ENCODE assay signal across 7 mouse cellular contexts in genomic region chr4:147186824-147187223, GRCm38 (mm10). TPM values are rescaled to one million over a fixed set of nuclear protein-coding genes. Genes with fewer than 3 reads are reported as not detected.
DNase-seq lines count a peak whose midpoint lies in the region; ATAC-seq lines count a peak whose summit lies in the region.
"Not testable (repeated sequence)": the region's sequence is repeated elsewhere in the genome, so short reads cannot be mapped to it uniquely, and the experiment has no call there.

No protein-coding gene starts in this region.

- peak; percentile 45; the same call in 1 of the 2 replicates for ATAC-seq in embryonic facial prominence, embryonic 15.5 days (ENCODE audit: insufficient number of reproducible peaks, low FRiP score, low TSS enrichment, low read depth)
- peak; percentile 56; the same call in 1 of the 2 replicates for ATAC-seq in heart, embryonic 11.5 days (replicated peaks; ENCODE audit: insufficient number of reproducible peaks, low FRiP score, low TSS enrichment)
- ATAC-seq in hindbrain, embryonic 15.5 days (ENCODE audit: low FRiP score, low read depth): peak; percentile 69; the same call in 1 of the 2 replicates
- ATAC-seq in kidney, embryonic 16.5 days (ENCODE audit: low FRiP score, low TSS enrichment): peak; percentile 70
- ATAC-seq in liver, embryonic 13.5 days (ENCODE audit: low read depth): peak; percentile 53; the same call in 1 of the 2 replicates
- peak; percentile 18; the same call in 1 of the 2 replicates for ATAC-seq in megakaryocyte progenitor cell, adult 5-6 weeks (replicated peaks; ENCODE audit: poor library complexity)
- peak; percentile 45; the same call in 1 of the 2 replicates for ATAC-seq in neural tube, embryonic 12.5 days (ENCODE audit: low FRiP score, low read depth)

- DNase-seq in liver, embryonic 13.5 days: not testable (repeated sequence)

- H3K4me1 ChIP-seq in embryonic facial prominence, embryonic 15.5 days; heart, embryonic 11.5 days (ENCODE audit: control insufficient read depth, insufficient read depth, low read length); hindbrain, embryonic 15.5 days (replicated peaks); kidney, embryonic 16.5 days (ENCODE audit: insufficient read depth, low read length); liver, embryonic 13.5 days (replicated peaks); neural tube, embryonic 12.5 days: not testable (repeated sequence)

- WGBS in embryonic facial prominence, embryonic 15.5 days: 79% methylated on average over 1 of the region's 1 CpGs
- WGBS in heart, embryonic 11.5 days (ENCODE audit: insufficient replicate concordance): 75% methylated on average over 1 of the region's 1 CpGs
- 94% methylated on average over 1 of the region's 1 CpGs for WGBS in hindbrain, embryonic 15.5 days
- 92% methylated on average over 1 of the region's 1 CpGs for WGBS in kidney, embryonic 16.5 days
- WGBS in liver, embryonic 13.5 days (ENCODE audit: insufficient replicate concordance): 70% methylated on average over 1 of the region's 1 CpGs
- WGBS in neural tube, embryonic 12.5 days: 96% methylated on average over 1 of the region's 1 CpGs

- H3K4me3 ChIP-seq in embryonic facial prominence, embryonic 15.5 days (replicated peaks); heart, embryonic 11.5 days (ENCODE audit: low read depth, low read length); hindbrain, embryonic 15.5 days; kidney, embryonic 16.5 days (ENCODE audit: low read length); liver, embryonic 13.5 days (replicated peaks); neural tube, embryonic 12.5 days: not testable (repeated sequence)

- peaks cover 14% of the 10 kb centered on the region for H3K9me3 ChIP-seq in embryonic facial prominence, embryonic 15.5 days (replicated peaks)
- not testable (repeated sequence) for H3K9me3 ChIP-seq in heart, embryonic 11.5 days (replicated peaks; ENCODE audit: control insufficient read depth, low read length); hindbrain, embryonic 15.5 days; liver, embryonic 13.5 days (replicated peaks); neural tube, embryonic 12.5 days
- peaks cover 11% of the 10 kb centered on the region for H3K9me3 ChIP-seq in kidney, embryonic 16.5 days (ENCODE audit: low read length)

- H3K9ac ChIP-seq in embryonic facial prominence, embryonic 15.5 days; heart, embryonic 11.5 days (ENCODE audit: low read depth, low read length); hindbrain, embryonic 15.5 days; kidney, embryonic 16.5 days (replicated peaks; ENCODE audit: low read length); liver, embryonic 13.5 days; neural tube, embryonic 12.5 days: not testable (repeated sequence)

- H3K27ac ChIP-seq in embryonic facial prominence, embryonic 15.5 days (replicated peaks); heart, embryonic 11.5 days (ENCODE audit: low read depth, low read length); hindbrain, embryonic 15.5 days (replicated peaks); kidney, embryonic 16.5 days (ENCODE audit: low read length); liver, embryonic 13.5 days; neural tube, embryonic 12.5 days: not testable (repeated sequence)

- not testable (repeated sequence) for H3K36me3 ChIP-seq in embryonic facial prominence, embryonic 15.5 days; heart, embryonic 11.5 days (ENCODE audit: control insufficient read depth, insufficient read depth, low read length); hindbrain, embryonic 15.5 days; kidney, embryonic 16.5 days (ENCODE audit: insufficient read depth, low read length); liver, embryonic 13.5 days; neural tube, embryonic 12.5 days

- not testable (repeated sequence) for H3K4me2 ChIP-seq in embryonic facial prominence, embryonic 15.5 days (replicated peaks); heart, embryonic 11.5 days; hindbrain, embryonic 15.5 days; kidney, embryonic 16.5 days (replicated peaks; ENCODE audit: low read depth, low read length); liver, embryonic 13.5 days; neural tube, embryonic 12.5 days (replicated peaks)

- not testable (repeated sequence) for H3K27me3 ChIP-seq in embryonic facial prominence, embryonic 15.5 days; heart, embryonic 11.5 days (ENCODE audit: control insufficient read depth, insufficient read depth, low read length); hindbrain, embryonic 15.5 days; kidney, embryonic 16.5 days (ENCODE audit: insufficient read depth, low read length); liver, embryonic 13.5 days; neural tube, embryonic 12.5 days (replicated peaks)

RNA-seq across cellular contexts. Expression of gene Zfp991, which starts 55.0 kb away (rescaled TPM):
- polyA plus RNA-seq in embryonic facial prominence, embryonic 15.5 days (2015; fragmentation: Nextera tagmentation; extraction: Ambion mirVana): 4.4 and 4.9 TPM in 2 replicates
- polyA plus RNA-seq in heart, embryonic 11.5 days (2014; fragmentation: Nextera tagmentation; extraction: Ambion mirVana): 7.8 and 8.3 TPM in 2 replicates
- polyA plus RNA-seq in hindbrain, embryonic 15.5 days (2015; fragmentation: Nextera tagmentation; extraction: Ambion mirVana): 4.6 and 5.9 TPM in 2 replicates
- 5.3 and 6.2 TPM in 2 replicates for polyA plus RNA-seq in kidney, embryonic 16.5 days (2015; fragmentation: Nextera tagmentation; extraction: Ambion mirVana)
- 6.2 and 6.8 TPM in 2 replicates for polyA plus RNA-seq in liver, embryonic 13.5 days (2015; fragmentation: Nextera tagmentation; extraction: Ambion mirVana)
- 54.7 and 64.7 TPM in 2 replicates for total RNA-seq in megakaryocyte progenitor cell, adult 5-6 weeks (2015)
- total RNA-seq in megakaryocyte progenitor cell, adult 5-6 weeks (2017): 28.4 and 37.4 TPM in 2 replicates
- polyA plus RNA-seq in neural tube, embryonic 12.5 days (2016; fragmentation: Nextera tagmentation; extraction: Ambion mirVana): 4.1 and 5.6 TPM in 2 replicates

Comparison
In these comparisons a context has a peak if more than half of its experiments do, and no peak if none do; other contexts are left out.
1. ATAC-seq: peak in every context shown above with its lines; median percentile 70 in kidney, embryonic 16.5 days; 69 in hindbrain, embryonic 15.5 days; 56 in heart, embryonic 11.5 days; 53 in liver, embryonic 13.5 days; 45 in embryonic facial prominence, embryonic 15.5 days; 45 in neural tube, embryonic 12.5 days; 18 in megakaryocyte progenitor cell, adult 5-6 weeks.